ENCODE assay signal across 1 mouse cellular context in genomic region chr2:131945225-131945624, GRCm38 (mm10).
TF ChIP-seq lines count a peak whose summit lies in the region.

No protein-coding gene starts in this region.

TF ChIP-seq in MEL, 35 proteins besides CTCF, POLR2A, EP300 and RAD21 (continued from another document):
- TF ChIP-seq NRF1 (IDR thresholded peaks at IDR 0.05; ENCODE audit: insufficient read depth, low read depth, low read length, poor library complexity, severe bottlenecking) (no peak), TBP (IDR thresholded peaks at IDR 0.05; ENCODE audit: low read depth, low read length) (no peak), ZNF384 (IDR thresholded peaks at IDR 0.05; ENCODE audit: low read depth, low read length) (no peak), MAFK (IDR thresholded peaks at IDR 0.05; ENCODE audit: borderline replicate concordance, low read depth, low read length) (no peak), BHLHE40 (IDR thresholded peaks at IDR 0.05; ENCODE audit: borderline replicate concordance, low read depth, low read length) (no peak), ZC3H11A (IDR thresholded peaks at IDR 0.05; ENCODE audit: low read depth, low read length) (no peak), UBTF (IDR thresholded peaks at IDR 0.05; ENCODE audit: borderline replicate concordance, insufficient read depth, low read depth, low read length) (no peak), CHD2 (IDR thresholded peaks at IDR 0.05; ENCODE audit: low read length) (no peak), ETS1 (IDR thresholded peaks at IDR 0.05; ENCODE audit: low read depth, low read length) (no peak), JUND (IDR thresholded peaks at IDR 0.05; ENCODE audit: low read depth, low read length) (no peak), USF2 (IDR thresholded peaks at IDR 0.05; ENCODE audit: borderline replicate concordance in 1 of 2, insufficient read depth in 1 of 2, low read depth in 1 of 2, low read length in 2 of 2) (no peak), MXI1 (IDR thresholded peaks at IDR 0.05; ENCODE audit: low read depth, low read length) (no peak), NELFE (IDR thresholded peaks at IDR 0.05; ENCODE audit: low read depth, low read length) (no peak)
